Mouse (Mus musculus): ENCODE measurements around the gene Ppp1r14d.

Ppp1r14d gene

DNA sequence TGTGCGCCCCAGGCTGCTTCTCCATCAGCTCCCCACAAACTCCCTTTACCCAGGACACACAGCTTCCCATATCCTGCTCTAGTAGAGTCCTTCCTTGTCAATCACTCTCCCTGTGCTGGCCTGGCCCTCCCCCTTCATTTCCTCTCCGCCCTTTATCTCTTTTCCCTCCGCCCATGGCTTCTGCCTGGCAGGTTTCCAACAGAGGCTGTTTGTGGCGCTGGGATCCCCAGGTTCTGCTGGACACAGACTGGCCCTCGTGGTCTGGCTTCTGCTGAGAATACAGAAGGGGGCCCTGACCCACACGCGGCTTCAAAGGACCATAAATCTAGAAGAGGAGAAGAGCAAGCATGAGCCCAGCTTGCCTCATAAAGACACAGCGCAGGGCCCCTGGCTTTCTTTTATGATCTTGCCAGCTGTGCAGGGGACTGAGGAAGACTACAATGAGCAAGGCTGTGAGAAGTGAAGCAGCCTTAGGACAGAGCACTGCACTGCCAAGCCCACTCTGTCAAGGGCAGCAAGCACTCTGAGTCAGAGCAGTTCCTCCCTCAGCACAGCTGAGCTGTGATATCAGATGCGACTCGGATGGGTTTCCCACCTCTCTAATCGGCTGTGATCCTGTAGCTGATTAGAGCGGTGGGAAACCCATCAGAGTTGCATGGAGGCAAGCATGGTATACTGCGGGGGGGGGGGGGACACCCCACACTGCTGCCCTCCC is 56.7 kb downstream of the Ppp1r14d start:
- DNase-seq (ENCODE audit: low read depth, low spot score), result no peak

- no peak for DNase-seq (ENCODE audit: low read depth, low spot score)
Observed at GRCm38 (mm10) chr2:119172446-119172845, 57.3 kb downstream of the Ppp1r14d start.

- DNase-seq (ENCODE audit: low read depth, low spot score), result no peak
Observed at GRCm38 (mm10) chr2:119171574-119171973, 58.1 kb downstream of the Ppp1r14d start.

GRCm38 (mm10) chr2:119170282-119170681 is 59.4 kb downstream of the Ppp1r14d start:
- DNase-seq (ENCODE audit: low read depth, low spot score), result no peak
